Mouse (Mus musculus): ENCODE results near the gene Msl1.

- TF ChIP-seq POLR2A (IDR thresholded peaks at IDR 0.05; ENCODE audit: borderline replicate concordance, insufficient read depth, low read length) (no peak), CTCF (IDR thresholded peaks at IDR 0.05; ENCODE audit: borderline replicate concordance, insufficient read depth, low read depth, low read length) (no peak)
Measured at GRCm38 (mm10) chr11:98770096-98770975, 25.0 kb upstream of the Msl1 start.
